Mouse (Mus musculus): ENCODE results near the gene Itm2b. TPM values are rescaled to one million over a fixed set of nuclear protein-coding genes. Genes with fewer than 3 reads are reported as not detected.

Gene Itm2b
- polyA plus RNA-seq (2015; fragmentation: Nextera tagmentation; extraction: Ambion mirVana): 866 and 945 TPM in 2 replicates

DNA sequence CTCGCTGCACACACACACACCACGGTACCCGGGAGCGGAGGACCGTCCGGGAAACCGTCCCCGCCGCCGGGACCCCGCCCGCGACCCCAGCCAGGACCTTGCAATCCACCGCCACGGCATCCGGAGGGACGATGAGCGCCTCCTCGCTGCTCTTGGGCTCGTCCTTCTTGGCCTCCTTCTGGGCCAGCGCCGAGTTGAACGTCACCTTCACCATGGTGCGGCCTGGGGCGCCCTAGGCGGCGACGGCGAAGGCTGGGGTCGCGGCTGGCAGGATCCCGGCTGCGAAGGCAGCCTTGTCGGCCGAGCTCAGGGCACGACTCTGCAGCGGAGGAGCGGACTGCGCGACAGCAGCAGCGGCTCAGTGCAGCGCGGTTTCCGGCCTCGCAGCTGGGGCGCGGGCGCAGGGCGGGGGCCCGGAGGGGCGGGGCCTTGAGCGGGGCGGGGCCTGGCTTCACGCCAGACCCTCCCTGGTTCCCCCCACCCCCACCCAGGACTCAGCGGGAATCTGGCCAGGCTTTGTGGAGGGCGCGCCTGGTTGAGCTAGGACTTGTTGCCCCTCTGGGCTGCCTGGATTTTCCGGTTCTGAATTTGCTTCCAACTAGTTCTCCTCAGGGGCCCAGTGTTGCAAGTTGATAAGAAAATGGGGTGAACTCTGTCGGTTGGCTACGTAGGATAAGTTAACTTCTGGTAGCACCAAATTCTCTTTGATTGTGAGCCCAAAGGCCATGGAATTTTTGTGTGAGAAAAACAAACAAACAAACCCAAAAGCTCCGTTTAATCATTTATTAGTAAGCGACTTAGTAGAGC, at the start of gene Itm2b:
Itm2b (minus strand) TSS at position 377 of the 807 bp plus-strand sequence.
- peak within 1 kb of the TSS; percentile 99 for H3K4me3 ChIP-seq (replicated peaks)
- peak within 1 kb of the TSS; percentile 99 for H3K27ac ChIP-seq
- peak within 1 kb of the TSS; percentile 100 for H3K9ac ChIP-seq
- H3K27me3 ChIP-seq (replicated peaks): no peaks in the 10 kb centered on the region
- peaks cover 25% of the 10 kb centered on the region for H3K4me1 ChIP-seq
- H3K36me3 ChIP-seq: no peaks in the 10 kb centered on the region
- ATAC-seq (ENCODE audit: insufficient read depth, low FRiP score, low read depth): peak; percentile 93
- no peaks in the 10 kb centered on the region for H3K9me3 ChIP-seq
- under 1% methylated on average over 60 of the region's 62 CpGs for WGBS
- peak within 1 kb of the TSS; percentile 57 for H3K4me2 ChIP-seq

DNA sequence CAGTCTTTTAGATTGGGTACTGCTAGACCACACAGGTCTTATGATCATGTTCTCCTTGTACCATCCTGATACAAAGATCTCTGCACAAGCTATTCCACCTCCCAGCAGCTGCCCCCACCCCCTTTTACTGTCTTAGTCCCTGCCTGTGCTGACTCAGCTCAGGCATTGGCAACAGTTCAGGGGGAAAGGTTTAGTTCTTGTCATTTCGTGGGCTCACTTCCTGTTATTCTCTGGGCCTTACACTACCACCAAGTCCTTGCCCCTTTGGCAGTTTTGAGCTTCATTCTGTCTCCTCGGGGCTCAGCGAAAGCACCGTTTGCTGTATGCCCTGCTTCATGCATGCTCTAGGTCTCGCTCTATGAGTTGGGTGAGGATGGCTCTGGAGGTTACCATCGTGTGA, 48.4 kb upstream of the Itm2b start:
- Histone ChIP-seq H3K4me1 (no peaks in the 10 kb centered on the region), H3K27ac (no peak overlapping the region), H3K4me2 (no peak overlapping the region), H3K27me3 (replicated peaks) (no peaks in the 10 kb centered on the region), H3K9ac (no peak overlapping the region), H3K4me3 (replicated peaks) (no peak overlapping the region), H3K9me3 (no peaks in the 10 kb centered on the region), H3K36me3 (no peaks in the 10 kb centered on the region)
- no peak for ATAC-seq (ENCODE audit: insufficient read depth, low FRiP score, low read depth)
- WGBS: 71% methylated on average over 6 of the region's 6 CpGs

DNA sequence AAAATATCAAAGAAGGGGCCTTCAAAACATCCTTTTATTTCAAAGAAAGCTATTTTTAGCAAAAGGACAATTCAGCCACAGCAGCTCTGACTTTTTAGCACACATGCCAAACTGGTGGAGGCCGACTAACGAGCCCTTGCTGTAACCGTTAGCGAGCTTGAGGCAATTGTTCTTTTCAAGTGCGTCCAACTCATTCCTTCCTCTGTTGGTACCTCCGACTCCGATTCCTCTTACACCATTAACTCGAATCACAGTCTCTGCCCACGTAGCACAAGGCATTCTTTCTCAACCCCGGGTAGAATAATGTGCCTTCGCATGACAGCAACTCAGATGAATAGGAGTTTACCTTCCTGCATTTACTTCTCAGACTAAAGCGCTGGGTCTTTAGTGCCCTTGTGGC, 45.5 kb upstream of the Itm2b start:
- H3K4me1 ChIP-seq: no peaks in the 10 kb centered on the region

DNA sequence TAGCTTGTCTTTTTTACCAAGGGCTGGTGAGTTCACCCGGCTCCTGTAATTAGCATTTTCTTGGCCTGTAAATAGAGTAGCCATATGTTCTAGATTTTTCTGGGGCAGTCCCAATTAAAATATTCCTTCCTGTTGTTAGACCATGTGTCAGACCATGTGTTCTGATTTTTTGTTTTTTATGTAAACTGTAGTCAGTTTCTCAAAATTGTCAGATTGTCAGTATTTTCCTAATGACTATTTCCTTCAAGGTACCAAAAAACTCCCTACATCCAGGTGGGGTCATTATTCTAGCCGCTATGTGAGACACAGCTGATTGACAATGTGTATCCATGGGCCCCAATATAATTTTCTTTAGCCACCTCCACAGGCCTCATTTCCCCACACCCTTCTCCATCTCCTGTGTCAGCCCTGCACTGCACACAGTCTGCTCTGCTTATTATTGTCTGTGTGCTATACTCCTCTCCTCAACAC, 40.5 kb upstream of the Itm2b start:
- Histone ChIP-seq H3K9ac (no peak overlapping the region), H3K36me3 (no peaks in the 10 kb centered on the region), H3K4me1 (no peaks in the 10 kb centered on the region), H3K4me3 (replicated peaks) (no peak overlapping the region), H3K4me2 (no peak overlapping the region), H3K27me3 (replicated peaks) (no peaks in the 10 kb centered on the region), H3K9me3 (no peaks in the 10 kb centered on the region), H3K27ac (no peak overlapping the region)
- WGBS: 82% methylated on average over 2 of the region's 2 CpGs
- no peak for ATAC-seq (ENCODE audit: insufficient read depth, low FRiP score, low read depth)

More for the DNA sequence above, 45.5 kb upstream of the Itm2b start:
- H3K36me3 ChIP-seq: no peaks in the 10 kb centered on the region
- ATAC-seq (ENCODE audit: insufficient read depth, low FRiP score, low read depth): no peak
- no peaks in the 10 kb centered on the region for H3K9me3 ChIP-seq
- no peak overlapping the region for H3K4me3 ChIP-seq (replicated peaks)
- WGBS: 65% methylated on average over 12 of the region's 12 CpGs
- no peak overlapping the region for H3K27ac ChIP-seq
- H3K9ac ChIP-seq: no peak overlapping the region
- no peaks in the 10 kb centered on the region for H3K27me3 ChIP-seq (replicated peaks)
- H3K4me2 ChIP-seq: no peak overlapping the region

DNA sequence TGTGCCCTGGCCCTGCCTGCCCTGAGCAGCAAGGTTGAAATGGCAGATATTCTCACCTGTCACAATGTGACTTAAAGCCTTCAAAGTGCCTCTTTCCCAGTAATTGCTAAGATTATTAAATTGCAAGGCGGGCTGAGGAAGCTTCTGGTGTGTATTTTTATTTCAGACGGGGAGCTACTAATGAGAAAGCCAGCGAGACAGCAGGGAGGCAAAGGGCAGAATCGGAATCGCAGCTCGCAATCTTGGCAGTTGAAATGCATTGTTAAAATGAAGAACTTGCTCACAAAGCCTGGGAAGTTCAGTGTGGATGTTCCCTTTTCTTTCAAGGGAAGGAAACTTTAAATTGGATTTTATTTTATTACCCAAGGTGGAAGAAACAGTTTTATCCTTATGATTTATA, 39.9 kb upstream of the Itm2b start:
- H3K9ac ChIP-seq: no peak overlapping the region
- H3K27me3 ChIP-seq (replicated peaks): no peaks in the 10 kb centered on the region
- 74% methylated on average over 6 of the region's 6 CpGs for WGBS
- H3K27ac ChIP-seq: no peak overlapping the region
- no peak overlapping the region for H3K4me3 ChIP-seq (replicated peaks)
- H3K9me3 ChIP-seq: no peaks in the 10 kb centered on the region
- H3K4me2 ChIP-seq: no peak overlapping the region
- no peak for ATAC-seq (ENCODE audit: insufficient read depth, low FRiP score, low read depth)
- no peaks in the 10 kb centered on the region for H3K4me1 ChIP-seq
- H3K36me3 ChIP-seq: no peaks in the 10 kb centered on the region

DNA sequence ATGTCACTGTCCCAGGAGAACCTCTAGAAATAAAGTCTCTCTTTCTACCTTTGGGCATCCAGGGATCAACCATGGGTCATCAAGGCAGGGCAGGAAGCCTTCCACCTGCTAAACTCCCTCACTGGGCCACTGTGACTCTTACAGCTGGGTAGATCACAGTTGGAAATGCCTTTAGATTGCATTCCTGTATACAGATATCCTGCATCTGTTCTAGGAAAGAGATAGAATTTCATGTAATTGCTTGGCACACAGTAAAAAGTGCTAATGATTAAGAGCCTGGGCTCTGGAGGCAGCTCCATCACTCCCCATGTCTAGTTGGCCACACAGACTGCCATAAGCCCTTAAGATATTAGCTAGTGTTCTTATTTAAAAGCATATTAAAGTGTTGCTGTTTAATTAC, 38.5 kb upstream of the Itm2b start:
- Histone ChIP-seq H3K27me3 (replicated peaks) (no peaks in the 10 kb centered on the region), H3K4me2 (no peak overlapping the region), H3K4me3 (replicated peaks) (no peak overlapping the region), H3K36me3 (no peaks in the 10 kb centered on the region), H3K27ac (no peak overlapping the region), H3K9me3 (no peaks in the 10 kb centered on the region), H3K4me1 (no peaks in the 10 kb centered on the region), H3K9ac (no peak overlapping the region)
- no peak for ATAC-seq (ENCODE audit: insufficient read depth, low FRiP score, low read depth)

DNA sequence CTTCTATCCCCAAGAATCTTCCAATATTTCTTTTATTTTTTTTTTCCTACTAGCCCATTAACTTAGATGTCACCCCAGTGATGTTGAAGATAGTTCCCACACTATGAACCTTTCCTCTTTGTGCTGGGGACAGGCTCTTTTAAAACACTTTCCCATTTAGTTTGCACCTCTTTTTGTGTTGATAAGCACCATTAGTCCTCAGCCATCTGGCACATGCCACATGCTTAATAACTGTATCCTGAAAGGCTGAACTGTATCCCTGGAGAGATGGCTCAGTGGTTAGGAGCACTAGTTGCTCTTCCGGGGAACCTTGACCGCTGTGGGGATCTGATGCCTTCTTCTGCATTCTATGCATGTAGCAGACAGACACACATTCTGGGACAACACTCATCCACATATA, 37.5 kb upstream of the Itm2b start:
- no peak overlapping the region for H3K4me2 ChIP-seq
- no peaks in the 10 kb centered on the region for H3K27me3 ChIP-seq (replicated peaks)
- H3K4me1 ChIP-seq: no peaks in the 10 kb centered on the region
- H3K36me3 ChIP-seq: no peaks in the 10 kb centered on the region
- H3K9ac ChIP-seq: no peak overlapping the region
- no peaks in the 10 kb centered on the region for H3K9me3 ChIP-seq
- no peak for ATAC-seq (ENCODE audit: insufficient read depth, low FRiP score, low read depth)
- 95% methylated on average over 2 of the region's 2 CpGs for WGBS
- H3K4me3 ChIP-seq (replicated peaks): no peak overlapping the region
- H3K27ac ChIP-seq: no peak overlapping the region

DNA sequence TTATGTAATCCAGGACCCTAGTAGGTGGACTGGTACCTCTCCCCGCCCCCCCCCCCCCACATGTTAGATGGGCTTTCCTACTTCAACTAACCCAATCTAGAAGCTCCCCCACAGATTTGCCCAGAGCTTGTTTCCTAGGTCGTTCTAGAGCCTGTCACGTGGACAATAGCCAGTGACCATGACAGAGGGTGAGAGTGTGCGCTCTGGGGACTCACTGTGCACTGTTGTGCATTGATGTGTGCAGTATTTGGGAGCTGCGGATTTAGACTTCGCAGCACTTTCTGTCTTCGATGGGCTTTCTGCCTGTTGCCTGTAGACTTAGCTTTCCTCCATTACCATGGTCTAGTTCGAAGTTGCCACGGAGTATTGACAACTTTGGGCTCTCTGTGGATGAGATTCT, 36.5 kb upstream of the Itm2b start:
- no peak overlapping the region for H3K27ac ChIP-seq
- H3K4me2 ChIP-seq: no peak overlapping the region
- no peaks in the 10 kb centered on the region for H3K9me3 ChIP-seq
- H3K4me1 ChIP-seq: no peaks in the 10 kb centered on the region
- H3K4me3 ChIP-seq (replicated peaks): no peak overlapping the region
- no peak overlapping the region for H3K9ac ChIP-seq
- no peak for ATAC-seq (ENCODE audit: insufficient read depth, low FRiP score, low read depth)
- 91% methylated on average over 9 of the region's 9 CpGs for WGBS
- H3K27me3 ChIP-seq (replicated peaks): no peaks in the 10 kb centered on the region
- H3K36me3 ChIP-seq: no peaks in the 10 kb centered on the region

DNA sequence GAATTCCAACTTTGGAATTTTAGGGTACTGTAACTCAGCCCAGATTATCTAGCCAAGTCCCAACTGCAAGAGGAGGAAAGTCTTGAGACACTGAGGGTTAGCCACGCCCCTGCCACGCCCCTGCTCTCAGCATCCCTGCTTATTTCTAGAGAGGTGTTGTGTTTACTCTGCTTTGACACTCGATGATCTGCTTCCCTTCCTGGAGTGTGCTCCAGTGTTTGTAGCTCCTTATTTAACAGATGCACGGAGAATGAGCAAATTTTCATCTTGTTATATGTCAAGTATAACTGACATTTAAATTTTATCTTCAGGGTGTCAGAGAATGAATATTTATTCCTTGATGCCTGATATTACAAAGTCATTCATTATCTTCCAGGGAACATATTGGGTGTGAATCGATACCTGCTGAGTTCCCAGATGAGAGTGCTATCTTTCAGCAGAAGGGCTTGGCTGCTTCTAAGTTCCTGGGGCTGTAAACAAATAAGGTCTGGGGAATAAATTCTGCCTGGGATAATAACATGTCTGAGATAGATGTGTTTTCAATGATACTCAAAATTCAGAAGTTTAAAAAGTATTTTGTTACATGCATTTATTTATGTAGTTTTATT, 35.2 kb upstream of the Itm2b start:
- H3K9me3 ChIP-seq: no peaks in the 10 kb centered on the region
- H3K27me3 ChIP-seq (replicated peaks): no peaks in the 10 kb centered on the region
- WGBS: 21% methylated on average over 5 of the region's 5 CpGs
- no peaks in the 10 kb centered on the region for H3K36me3 ChIP-seq
- no peak overlapping the region for H3K4me3 ChIP-seq (replicated peaks)
- no peak for ATAC-seq (ENCODE audit: insufficient read depth, low FRiP score, low read depth)
- no peak overlapping the region for H3K4me2 ChIP-seq
- no peak overlapping the region for H3K9ac ChIP-seq
- H3K4me1 ChIP-seq: no peaks in the 10 kb centered on the region
- no peak overlapping the region for H3K27ac ChIP-seq

DNA sequence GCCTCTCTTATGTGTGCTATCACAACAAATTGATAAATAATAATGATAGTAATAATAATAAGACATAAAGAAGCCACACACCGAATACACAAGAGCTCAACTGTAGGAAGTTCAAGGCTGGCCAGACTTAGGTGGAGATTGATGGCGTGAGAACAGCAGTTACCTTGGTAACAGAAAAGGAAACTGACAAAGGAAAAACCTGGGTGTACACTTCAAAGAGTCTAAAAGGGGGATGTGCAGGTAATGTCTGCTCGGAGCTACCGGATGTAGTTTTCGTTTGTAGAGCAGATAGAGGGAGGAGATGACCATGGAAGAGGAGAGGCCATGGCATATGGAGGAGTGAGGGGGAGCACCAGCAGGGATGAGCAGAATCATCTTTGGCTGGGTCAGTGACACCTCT, 31.4 kb upstream of the Itm2b start:
- H3K4me1 ChIP-seq: no peaks in the 10 kb centered on the region
- WGBS: 82% methylated on average over 5 of the region's 5 CpGs
- H3K36me3 ChIP-seq: no peaks in the 10 kb centered on the region
- H3K27me3 ChIP-seq (replicated peaks): no peaks in the 10 kb centered on the region
- no peak overlapping the region for H3K4me3 ChIP-seq (replicated peaks)
- no peak overlapping the region for H3K27ac ChIP-seq
- H3K9ac ChIP-seq: no peak overlapping the region
- no peak for ATAC-seq (ENCODE audit: insufficient read depth, low FRiP score, low read depth)
- no peaks in the 10 kb centered on the region for H3K9me3 ChIP-seq
- H3K4me2 ChIP-seq: no peak overlapping the region

DNA sequence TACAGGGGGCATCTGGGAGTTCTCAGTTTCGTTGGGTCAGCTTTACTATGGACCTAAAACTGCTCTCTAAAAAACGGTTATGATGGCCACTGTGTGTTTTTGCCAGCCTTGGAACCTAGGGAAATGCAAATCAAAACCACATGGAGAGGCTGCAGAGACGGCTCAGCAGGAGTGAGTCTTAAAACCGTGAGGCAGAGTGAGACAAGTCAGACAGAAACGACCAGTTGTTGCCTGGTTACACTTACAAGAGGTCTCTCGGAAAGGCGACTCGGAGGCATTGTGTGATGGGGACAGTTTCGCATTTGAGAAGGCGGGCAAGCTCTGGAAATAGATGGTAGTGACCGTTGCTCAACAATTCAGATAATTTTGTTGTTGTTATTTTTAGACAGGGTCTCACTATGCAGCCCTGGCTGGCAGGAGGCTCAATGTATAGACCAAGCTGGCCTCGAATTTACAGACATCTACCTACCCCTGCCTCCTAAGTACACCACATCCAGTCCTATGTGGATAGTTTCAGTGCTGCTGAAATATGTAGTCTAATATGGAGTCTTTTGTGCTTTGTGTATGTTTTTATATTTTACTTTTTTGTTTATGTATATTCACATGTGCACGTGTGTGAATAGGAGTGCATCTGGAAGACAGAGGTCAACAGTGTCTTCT, 30.4 kb upstream of the Itm2b start:
- no peak for ATAC-seq (ENCODE audit: insufficient read depth, low FRiP score, low read depth)
- H3K36me3 ChIP-seq: no peaks in the 10 kb centered on the region
- 58% methylated on average over 13 of the region's 13 CpGs for WGBS

DNA sequence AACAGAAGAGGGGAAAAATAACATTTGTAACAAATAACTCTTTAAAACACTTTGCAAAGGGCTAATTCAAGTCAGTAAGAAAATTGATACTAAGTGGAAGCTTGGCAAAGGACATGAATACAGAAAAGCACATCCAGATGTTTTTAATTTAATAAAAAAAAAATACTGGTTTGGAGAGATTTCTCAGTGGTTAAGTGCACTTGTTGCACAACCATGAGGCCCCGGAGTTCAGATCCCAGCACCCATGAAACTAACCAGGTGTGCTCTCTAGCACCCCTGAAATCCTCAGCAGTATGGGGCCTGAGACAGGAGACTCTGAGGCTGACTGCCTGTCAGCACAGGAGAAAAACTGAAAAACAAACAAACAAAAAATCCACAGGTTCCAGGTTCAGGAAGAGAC, 26.6 kb upstream of the Itm2b start:
- no peaks in the 10 kb centered on the region for H3K36me3 ChIP-seq
- H3K4me1 ChIP-seq: no peaks in the 10 kb centered on the region
- no peak for ATAC-seq (ENCODE audit: insufficient read depth, low FRiP score, low read depth)
- no peak overlapping the region for H3K27ac ChIP-seq
- no peak overlapping the region for H3K4me2 ChIP-seq
- WGBS: 70% methylated on average over 1 of the region's 1 CpGs
- no peak overlapping the region for H3K9ac ChIP-seq
- H3K9me3 ChIP-seq: no peaks in the 10 kb centered on the region
- no peak overlapping the region for H3K4me3 ChIP-seq (replicated peaks)
- H3K27me3 ChIP-seq (replicated peaks): no peaks in the 10 kb centered on the region

More for the DNA sequence above, 30.4 kb upstream of the Itm2b start:
- H3K9me3 ChIP-seq: no peaks in the 10 kb centered on the region
- H3K4me2 ChIP-seq: no peak overlapping the region
- no peaks in the 10 kb centered on the region for H3K4me1 ChIP-seq
- H3K27me3 ChIP-seq (replicated peaks): no peaks in the 10 kb centered on the region
- no peak overlapping the region for H3K27ac ChIP-seq
- H3K9ac ChIP-seq: no peak overlapping the region
- no peak overlapping the region for H3K4me3 ChIP-seq (replicated peaks)

Measured in stomach, embryonic 15.5 days (tissue).